Mouse (Mus musculus) CD4-positive, CD25-positive, alpha-beta regulatory T cell, adult 9 weeks (primary cell): ENCODE data around the gene Lrrc8d. TPM values are rescaled to one million over a fixed set of nuclear protein-coding genes. Genes with fewer than 3 reads are reported as not detected.

Experiments
- polyA plus RNA-seq: library from polyadenylated mRNA; unstranded; fragments of 100-300 nt; shearing (Covaris generic); gene quantifications from one replicate; pipeline ENCODE4 v1.2.1, GENCODE M21; 2017

Gene Lrrc8d
- polyA plus RNA-seq, result 16.7 TPM

DNA sequence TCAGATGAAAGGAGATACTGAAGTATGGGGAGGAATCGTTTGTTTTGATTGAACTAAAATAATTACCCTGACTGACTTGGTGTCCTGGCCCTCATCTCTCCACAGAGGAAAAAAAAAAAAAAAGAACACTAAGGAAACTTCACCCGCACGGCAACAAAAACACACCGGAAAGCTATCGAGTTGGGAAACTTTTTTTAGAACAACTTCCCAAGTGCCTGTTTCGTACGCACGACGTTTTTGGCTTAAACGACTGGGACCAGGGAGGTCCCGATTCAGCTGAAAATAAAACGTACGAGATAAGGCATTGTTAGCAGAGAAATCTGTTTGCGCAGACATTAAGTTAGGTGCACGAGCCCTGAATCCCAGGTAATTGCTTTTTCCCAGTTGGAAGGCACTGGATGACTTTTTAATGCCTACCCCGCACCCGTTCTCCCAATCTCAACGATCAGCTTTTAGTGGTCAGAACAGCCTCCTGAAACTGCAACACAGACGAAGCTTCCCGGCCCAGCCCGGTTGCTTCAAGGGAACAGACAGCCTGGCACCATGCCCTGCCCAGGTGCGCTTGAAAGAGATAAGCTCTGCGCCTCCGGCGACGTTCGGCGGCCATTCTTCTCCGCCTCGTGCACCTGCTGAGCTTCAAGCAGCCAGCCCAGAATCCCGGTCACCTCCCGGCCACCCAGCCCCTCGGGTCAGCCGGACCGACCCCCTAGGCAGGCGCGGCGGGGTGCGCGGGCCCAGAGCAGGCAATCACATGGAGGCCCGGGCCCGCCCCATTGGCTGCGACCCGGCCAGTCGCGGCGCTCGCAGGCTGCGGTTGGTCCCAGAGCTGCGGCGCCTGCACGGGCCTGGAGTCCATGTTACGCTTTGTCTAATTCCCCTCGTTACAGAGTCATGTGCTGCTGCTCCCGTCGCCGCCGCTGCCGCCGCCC is at the start of gene Lrrc8d:
Gene Lrrc8d (plus strand): TSS at position 829 of the 929 bp plus-strand sequence.

DNA sequence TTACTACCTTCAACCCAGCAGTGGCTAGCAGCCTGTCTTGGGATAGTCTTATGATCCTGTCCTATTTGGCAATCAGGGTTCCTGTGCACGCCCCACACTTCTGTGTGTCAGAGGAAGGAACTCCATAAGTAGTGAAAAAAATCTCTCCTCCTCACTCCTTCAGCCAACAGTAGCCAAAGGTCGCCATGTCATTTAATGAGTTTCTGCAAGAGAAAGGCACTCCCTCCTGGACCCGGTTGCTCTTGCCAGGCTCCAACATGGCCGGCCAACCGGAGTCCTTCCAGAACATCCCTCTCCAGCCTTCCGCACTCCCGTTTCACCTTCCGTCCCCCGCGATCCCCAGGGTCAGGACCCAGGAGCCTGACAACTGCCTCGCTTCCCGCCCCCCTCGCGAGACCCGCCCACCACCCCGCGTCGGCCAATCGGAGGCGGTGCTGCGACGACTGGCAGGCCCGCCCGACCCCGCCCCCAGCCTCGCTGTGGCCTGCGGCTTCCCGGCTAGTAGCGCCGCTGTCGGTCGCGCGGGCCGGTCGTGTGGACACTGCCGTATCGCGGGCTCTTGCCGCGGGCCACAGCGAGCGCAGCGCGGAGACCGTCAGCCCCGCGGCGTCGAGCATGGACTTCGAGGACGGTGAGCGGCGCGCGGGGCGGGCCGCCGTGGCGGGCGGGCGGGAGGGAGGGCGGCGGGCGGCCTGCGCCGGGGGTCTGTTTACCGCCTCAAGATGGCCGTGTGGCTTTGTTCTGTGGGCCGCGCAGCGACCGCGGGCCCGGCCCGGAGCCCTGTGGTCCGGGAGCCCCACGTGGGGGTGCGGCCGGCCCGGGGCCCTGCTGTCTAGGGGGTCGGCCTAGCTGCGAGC is 176.5 kb downstream of the Lrrc8d start, which contains the start of gene Zfp326:
Gene Zfp326 (plus strand): TSS at position 498 of the 857 bp plus-strand sequence.

Other genes starting within 250 kb of the Lrrc8d start
- gene Lrrc8c, start 180.6 kb upstream of the Lrrc8d start, polyA plus RNA-seq, result 40.4 TPM
- 19.8 TPM for gene Zfp326, start 176.6 kb downstream of the Lrrc8d start, polyA plus RNA-seq